33 mouse cellular contexts compared by ENCODE assay signal in genomic region chr11:116001725-116002124, GRCm38 (mm10). TPM values are rescaled to one million over a fixed set of nuclear protein-coding genes. Genes with fewer than 3 reads are reported as not detected.
"Had no signal": no experiment of that assay in that cellular context is flagged by ENCODE, and none has a peak within 500 bp of the region (broad histone marks: within the 10 kb centered on the region; RNA-seq: fewer than 3 reads in every experiment).

No protein-coding gene starts in this region.

- DNase-seq: heart, postnatal 10 days; heart, postnatal 14 days; heart, postnatal 36 days; heart, postnatal 4 days; kidney, adult 11 months; kidney, adult 18-20 months; kidney, adult 2 months; kidney, adult 8-10 months; kidney, adult 9 months; kidney, postnatal 10 days; kidney, postnatal 14 days; kidney, postnatal 25 days; kidney, postnatal 36 days; kidney, postnatal 4 days; layer of hippocampus, adult 9-11 months; layer of hippocampus, postnatal 36 days had no signal

- H3K4me3 ChIP-seq: heart, embryonic 12.5 days; heart, embryonic 13.5 days; heart, embryonic 15.5 days; hindbrain, embryonic 10.5 days; hindbrain, embryonic 12.5 days; hindbrain, embryonic 13.5 days; hindbrain, embryonic 15.5 days; kidney, embryonic 15.5 days; layer of hippocampus, adult 2 months; left cerebral cortex, adult 2 months had no signal

- H3K27ac ChIP-seq: heart, embryonic 13.5 days; heart, embryonic 15.5 days; hindbrain, embryonic 10.5 days; hindbrain, embryonic 12.5 days; hindbrain, embryonic 13.5 days; hindbrain, embryonic 14.5 days; hindbrain, embryonic 15.5 days; hindbrain, postnatal 0 days; kidney, embryonic 15.5 days; kidney, postnatal 0 days; layer of hippocampus, adult 2 months; left cerebral cortex, adult 2 months had no signal

- ATAC-seq: hindbrain, embryonic 16.5 days; hindbrain, postnatal 0 days; inflammation-experienced regulatory T-cells, adult 6 months; intestine, postnatal 0 days had no signal

- H3K4me2 ChIP-seq: heart, embryonic 11.5 days; heart, embryonic 12.5 days; heart, embryonic 13.5 days; heart, embryonic 15.5 days; hindbrain, embryonic 12.5 days; hindbrain, embryonic 13.5 days; hindbrain, embryonic 14.5 days; hindbrain, embryonic 15.5 days; kidney, embryonic 15.5 days had no signal

- H3K9me3 ChIP-seq: heart, embryonic 15.5 days; hindbrain, embryonic 10.5 days; hindbrain, embryonic 12.5 days; hindbrain, embryonic 13.5 days; hindbrain, embryonic 15.5 days; kidney, embryonic 15.5 days had no signal

- H3K9ac ChIP-seq: heart, embryonic 12.5 days; heart, embryonic 13.5 days; heart, embryonic 15.5 days; hindbrain, embryonic 12.5 days; hindbrain, embryonic 13.5 days; hindbrain, embryonic 14.5 days; hindbrain, embryonic 15.5 days; kidney, embryonic 15.5 days had no signal

- H3K36me3 ChIP-seq: heart, embryonic 15.5 days; hindbrain, embryonic 12.5 days; hindbrain, embryonic 13.5 days; hindbrain, embryonic 15.5 days had no signal

- H3K27me3 ChIP-seq: hindbrain, embryonic 15.5 days had no signal

RNA-seq across cellular contexts. Expression of gene Itgb4, which starts 27.2 kb away (rescaled TPM):
- polyA plus RNA-seq: inflammation-experienced regulatory T-cells, adult 6 months had no signal
